Mouse (Mus musculus): Measurements from ENCODE around the gene Cd7.

The Cd7 gene

GRCm38 (mm10) chr11:120990951-120991526, 48.2 kb downstream of the Cd7 start, which contains the start of gene Csnk1d:
TSS of gene Csnk1d (minus strand) at chr11:120991330.
- peak; percentile 100 for DNase-seq (ENCODE audit: low spot score)

GRCm38 (mm10) chr11:120990126-120990781, 49.0 kb downstream of the Cd7 start:
- DNase-seq (ENCODE audit: low spot score), result peak; percentile 42

- DNase-seq (ENCODE audit: low spot score), result no peak
Measured at GRCm38 (mm10) chr11:120989523-120989922, 49.7 kb downstream of the Cd7 start.

- no peak for DNase-seq (ENCODE audit: low spot score)
Measured at GRCm38 (mm10) chr11:120988410-120988809, 50.8 kb downstream of the Cd7 start.

GRCm38 (mm10) chr11:120987608-120988007, 51.6 kb downstream of the Cd7 start:
- no peak for DNase-seq (ENCODE audit: low spot score)
